Mouse (Mus musculus) CH12.LX (cell line): ENCODE results near the gene Src.

Experiments used
- BHLHE40 ChIP-seq: IDR thresholded peaks from 2 replicates; pipeline ENCODE4 v1.6.1; 2011; ENCODE audit warnings: mild to moderate bottlenecking, low read depth, low read length, improper control_type of control experiment
- CTCF ChIP-seq, 2 experiments: IDR thresholded peaks in 1 of 2; conservative IDR thresholded peaks in 1 of 2; 2 replicates each; pipeline ENCODE4 v1.5.1; 2011 to 2012; ENCODE audit warnings: low read depth in 2 of 2, low read length in 2 of 2, improper control_type of control experiment in 1 of 2, inconsistent platforms in 1 of 2, mild to moderate bottlenecking in 1 of 2, moderate library complexity in 1 of 2
- EP300 ChIP-seq: IDR thresholded peaks from 2 replicates; pipeline ENCODE4 v1.6.1; 2011; ENCODE audit warnings: low read length, improper control_type of control experiment
- MAFK ChIP-seq: IDR thresholded peaks from 2 replicates; pipeline ENCODE4 v1.6.1; 2011; ENCODE audit warnings: low read length, improper control_type of control experiment; ENCODE audit not compliant: insufficient replicate concordance
- MEF2A ChIP-seq: IDR thresholded peaks from 2 replicates; pipeline ENCODE4 v1.6.1; 2014; ENCODE audit warnings: low read depth, mild to moderate bottlenecking, inconsistent platforms, low read length, improper control_type of control experiment, borderline replicate concordance
- MXI1 ChIP-seq: IDR thresholded peaks from 2 replicates; pipeline ENCODE4 v1.6.1; 2011; ENCODE audit warnings: mild to moderate bottlenecking, low read depth, low read length, improper control_type of control experiment
- POLR2A ChIP-seq: IDR thresholded peaks from 2 replicates; pipeline ENCODE4 v1.6.1; 2011; ENCODE audit warnings: low read depth, mild to moderate bottlenecking, improper control_type of control experiment, low read length
- SMC3 ChIP-seq: IDR thresholded peaks from 2 replicates; pipeline ENCODE4 v1.6.1; 2011; ENCODE audit warnings: low read depth, low read length, improper control_type of control experiment
- USF1 ChIP-seq: IDR thresholded peaks from 2 replicates; pipeline ENCODE4 v1.6.1; 2014; ENCODE audit warnings: low read depth, mild to moderate bottlenecking, inconsistent platforms, low read length, improper control_type of control experiment
- USF2 ChIP-seq: conservative IDR thresholded peaks from 2 replicates; pipeline ENCODE4 v1.6.1; 2011; ENCODE audit warnings: low read depth, low read length, improper control_type of control experiment
- ZMIZ1 ChIP-seq: IDR thresholded peaks from 2 replicates; pipeline ENCODE4 v1.6.1; 2012; ENCODE audit warnings: low read depth, mild to moderate bottlenecking, inconsistent platforms, low read length, improper control_type of control experiment

DNA sequence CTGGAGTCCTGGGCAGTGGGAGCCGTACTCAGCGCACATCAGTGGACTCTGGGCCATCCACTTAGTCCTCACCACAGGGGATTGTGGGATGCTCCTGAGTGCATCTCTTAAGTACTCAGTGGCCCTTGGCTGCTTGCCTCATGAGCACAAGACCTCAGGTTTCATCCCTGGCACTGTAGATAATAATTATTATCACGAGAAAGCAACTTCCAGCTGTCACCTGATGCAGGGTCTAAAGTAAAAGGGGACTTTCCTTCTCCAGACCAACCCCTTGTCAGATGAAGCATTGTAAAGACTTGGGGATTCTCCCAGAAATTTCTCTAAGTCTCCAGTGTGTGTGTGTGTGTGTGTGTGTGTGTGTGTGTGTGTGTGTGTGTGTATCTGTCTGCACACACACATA lies 32.7 kb downstream of the Src start:
- no peak for TF ChIP-seq USF1
- no peak for TF ChIP-seq MEF2A
- no peak for TF ChIP-seq USF2
- no peak for TF ChIP-seq POLR2A
- no peak for TF ChIP-seq EP300
- no peak for TF ChIP-seq CTCF (conservative IDR thresholded peaks at IDR 0.05 in 1 of 2, IDR thresholded peaks at IDR 0.05 in 1 of 2; ENCODE audit: low read depth in 2 of 2, low read length in 2 of 2)
- TF ChIP-seq SMC3, result no peak
- TF ChIP-seq MAFK, result no peak
- no peak for TF ChIP-seq ZMIZ1
- no peak for TF ChIP-seq MXI1
- TF ChIP-seq BHLHE40, result no peak
